Comparison of ENCODE assay signal across 13 mouse cellular contexts in genomic region chr8:64690845-64691244, GRCm38 (mm10). TPM values are rescaled to one million over a fixed set of nuclear protein-coding genes. Genes with fewer than 3 reads are reported as not detected.
DNase-seq lines count a peak whose midpoint lies in the region; ATAC-seq and TF ChIP-seq lines count a peak whose summit lies in the region.
"Had no signal": no experiment of that assay in that cellular context is flagged by ENCODE, and none has a peak within 500 bp of the region (broad histone marks: within the 10 kb centered on the region; RNA-seq: fewer than 3 reads in every experiment).

No protein-coding gene starts in this region.

- H3K4me3 ChIP-seq in heart, embryonic 12.5 days, result no peak overlapping the region
- peak overlapping the region; percentile 79 for H3K4me3 ChIP-seq in cortical plate, adult 2 months (ENCODE audit: insufficient read depth, low read length)
- peak overlapping the region; percentile 75 for H3K4me3 ChIP-seq in forebrain, embryonic 16.5 days (replicated peaks; ENCODE audit: low read length)
- H3K4me3 ChIP-seq in midbrain, embryonic 13.5 days (replicated peaks), result peak overlapping the region; percentile 84
- no peak overlapping the region for H3K4me3 ChIP-seq in kidney, embryonic 15.5 days (replicated peaks)
- H3K4me3 ChIP-seq: heart, adult 2 months had no signal

- H3K9ac ChIP-seq in heart, embryonic 12.5 days, result no peak overlapping the region
- 0 out of 2 replicates have a peak overlapping the region, but pooled peaks have one; percentile 37 for H3K9ac ChIP-seq in forebrain, embryonic 16.5 days (replicated peaks; ENCODE audit: low read depth, low read length)
- H3K9ac ChIP-seq in midbrain, embryonic 13.5 days (replicated peaks), result peak overlapping the region; percentile 99
- no peak overlapping the region for H3K9ac ChIP-seq in kidney, embryonic 15.5 days

- TF ChIP-seq CTCF in cortical plate, adult 2 months (IDR thresholded peaks at IDR 0.05; ENCODE audit: extremely low read depth, insufficient read depth, low read length), result no peak

- no peak for ATAC-seq in heart, embryonic 12.5 days (ENCODE audit: insufficient number of reproducible peaks, low FRiP score)
- ATAC-seq in forebrain, embryonic 16.5 days, result no peak
- ATAC-seq in midbrain, embryonic 13.5 days, result no peak
- no peak for ATAC-seq in kidney, embryonic 15.5 days (replicated peaks; ENCODE audit: low FRiP score)
- ATAC-seq: CD4-positive, CD25-positive, alpha-beta regulatory T cell, adult 4 months had no signal

- peaks cover 28% of the 10 kb centered on the region for H3K4me1 ChIP-seq in heart, embryonic 12.5 days (replicated peaks)
- peaks cover 3% of the 10 kb centered on the region; the same call in 1 of the 2 replicates for H3K4me1 ChIP-seq in cortical plate, adult 2 months (ENCODE audit: control insufficient read depth, insufficient read depth, low read length)
- peaks cover 28% of the 10 kb centered on the region for H3K4me1 ChIP-seq in forebrain, embryonic 16.5 days (replicated peaks; ENCODE audit: control insufficient read depth, insufficient read depth, low read length)
- peaks cover 43% of the 10 kb centered on the region for H3K4me1 ChIP-seq in midbrain, embryonic 13.5 days (replicated peaks)
- peaks cover 15% of the 10 kb centered on the region for H3K4me1 ChIP-seq in kidney, embryonic 15.5 days

- no peaks in the 10 kb centered on the region for H3K36me3 ChIP-seq in heart, embryonic 12.5 days
- no peaks in the 10 kb centered on the region for H3K36me3 ChIP-seq in forebrain, embryonic 16.5 days (ENCODE audit: control insufficient read depth, insufficient read depth)
- H3K36me3 ChIP-seq in midbrain, embryonic 13.5 days, result no peaks in the 10 kb centered on the region
- no peaks in the 10 kb centered on the region for H3K36me3 ChIP-seq in kidney, embryonic 15.5 days

- no peaks in the 10 kb centered on the region for H3K9me3 ChIP-seq in heart, embryonic 12.5 days (replicated peaks)
- H3K9me3 ChIP-seq in forebrain, embryonic 16.5 days (ENCODE audit: control insufficient read depth, low read length), result no peaks in the 10 kb centered on the region
- no peaks in the 10 kb centered on the region for H3K9me3 ChIP-seq in midbrain, embryonic 13.5 days
- H3K9me3 ChIP-seq in kidney, embryonic 15.5 days (replicated peaks), result no peaks in the 10 kb centered on the region

- no peak overlapping the region for H3K27ac ChIP-seq in heart, embryonic 12.5 days (ENCODE audit: poor library complexity, severe bottlenecking)
- H3K27ac ChIP-seq in cortical plate, adult 2 months (ENCODE audit: insufficient read depth, low read length), result no peak overlapping the region
- no peak overlapping the region; the same call in 1 of the 2 replicates for H3K27ac ChIP-seq in forebrain, embryonic 16.5 days (ENCODE audit: low read length)
- H3K27ac ChIP-seq in midbrain, embryonic 13.5 days, result peak overlapping the region; percentile 35
- H3K27ac ChIP-seq in kidney, embryonic 15.5 days, result no peak overlapping the region
- H3K27ac ChIP-seq: heart, adult 2 months had no signal

- no peak for DNase-seq in heart, adult 8-10 months (ENCODE audit: low spot score)
- DNase-seq in right cerebral cortex, postnatal 14 days, result no peak
- DNase-seq in left cerebral cortex, adult 9 months (ENCODE audit: low spot score in 2 of 2), result no peak
- DNase-seq: heart, adult 2 months; kidney, postnatal 36 days; thymus, adult 18-20 months had no signal

- TF ChIP-seq POLR2A in cortical plate, adult 2 months (IDR thresholded peaks at IDR 0.05; ENCODE audit: extremely low read depth, insufficient read depth, low read length), result no peak

- 0 out of 2 replicates have a peak overlapping the region, but pooled peaks have one; percentile 79 for H3K4me2 ChIP-seq in heart, embryonic 12.5 days
- H3K4me2 ChIP-seq in forebrain, embryonic 16.5 days (ENCODE audit: low read length), result peak overlapping the region; percentile 75
- H3K4me2 ChIP-seq in midbrain, embryonic 13.5 days (replicated peaks), result peak overlapping the region; percentile 67
- no peak overlapping the region for H3K4me2 ChIP-seq in kidney, embryonic 15.5 days
- H3K4me2 ChIP-seq: liver, embryonic 11.5 days had no signal

- 78% methylated on average over 6 of the region's 6 CpGs for WGBS in heart, embryonic 12.5 days
- WGBS in forebrain, embryonic 16.5 days, result 52% methylated on average over 6 of the region's 6 CpGs
- 57% methylated on average over 6 of the region's 6 CpGs for WGBS in midbrain, embryonic 13.5 days
- WGBS in kidney, embryonic 15.5 days, result 83% methylated on average over 6 of the region's 6 CpGs

- H3K27me3 ChIP-seq in heart, embryonic 12.5 days (replicated peaks), result no peaks in the 10 kb centered on the region
- no peaks in the 10 kb centered on the region for H3K27me3 ChIP-seq in forebrain, embryonic 16.5 days (replicated peaks; ENCODE audit: control insufficient read depth, insufficient read depth, low read length)
- H3K27me3 ChIP-seq in midbrain, embryonic 13.5 days, result no peaks in the 10 kb centered on the region
- peaks cover 16% of the 10 kb centered on the region for H3K27me3 ChIP-seq in kidney, embryonic 15.5 days

RNA-seq across cellular contexts. Expression of gene Cpe, which starts 2.0 kb away (rescaled TPM):
- polyA plus RNA-seq in heart, embryonic 12.5 days (2016; fragmentation: Nextera tagmentation; extraction: Ambion mirVana), result 194 and 198 TPM in 2 replicates
- total RNA-seq in heart, adult 8-10 months (2022), result 100 to 1,000 TPM; 257 to 289 (median 273) TPM
- polyA plus RNA-seq in cortical plate, adult 2 months (2012; rRNA removed), result 1,729 and 1,769 TPM in 2 replicates
- polyA plus RNA-seq in forebrain, embryonic 16.5 days (2015; fragmentation: Nextera tagmentation; extraction: Ambion mirVana), result 470 and 498 TPM in 2 replicates
- 676 and 719 TPM in 2 replicates for polyA plus RNA-seq in midbrain, embryonic 13.5 days (2015; fragmentation: Nextera tagmentation; extraction: Ambion mirVana)
- 75.0 and 80.8 TPM in 2 replicates for polyA plus RNA-seq in kidney, embryonic 15.5 days (2015; fragmentation: Nextera tagmentation; extraction: Ambion mirVana)

RNA-seq across cellular contexts. Expression of gene Msmo1, which starts 42.7 kb away (rescaled TPM):
- 64.6 and 65.9 TPM in 2 replicates for polyA plus RNA-seq in heart, embryonic 12.5 days (2016; fragmentation: Nextera tagmentation; extraction: Ambion mirVana)
- total RNA-seq in heart, adult 8-10 months (2022), result 1 to 10 TPM; 5.1 to 9.7 (median 7.5) TPM
- polyA plus RNA-seq in cortical plate, adult 2 months (2012; rRNA removed), result 126 and 150 TPM in 2 replicates
- 155 and 156 TPM in 2 replicates for polyA plus RNA-seq in forebrain, embryonic 16.5 days (2015; fragmentation: Nextera tagmentation; extraction: Ambion mirVana)
- 155 and 168 TPM in 2 replicates for polyA plus RNA-seq in midbrain, embryonic 13.5 days (2015; fragmentation: Nextera tagmentation; extraction: Ambion mirVana)
- 87.6 and 94.4 TPM in 2 replicates for polyA plus RNA-seq in kidney, embryonic 15.5 days (2015; fragmentation: Nextera tagmentation; extraction: Ambion mirVana)

Comparison
In these comparisons a context has a peak if more than half of its experiments do, and no peak if none do; other contexts are left out.
1. H3K4me3 ChIP-seq: peak in cortical plate, adult 2 months (single experiment), forebrain, embryonic 16.5 days (single experiment) and midbrain, embryonic 13.5 days (single experiment); none in heart, embryonic 12.5 days (single experiment) and kidney, embryonic 15.5 days (single experiment).
2. H3K9ac ChIP-seq: peak in forebrain, embryonic 16.5 days (single experiment) and midbrain, embryonic 13.5 days (single experiment); none in heart, embryonic 12.5 days (single experiment) and kidney, embryonic 15.5 days (single experiment).